Mouse (Mus musculus): ENCODE measurements around the gene Gm20916. TPM values are rescaled to one million over a fixed set of nuclear protein-coding genes. Genes with fewer than 3 reads are reported as not detected.
"Not testable (repeated sequence)": the region's sequence is repeated elsewhere in the genome, so short reads cannot be mapped to it uniquely, and the experiment has no call there.

Gene Gm20916
- polyA plus RNA-seq (2015; fragmentation: Nextera tagmentation; extraction: Ambion mirVana) = not detected in 2 replicates

- H3K27ac ChIP-seq; H3K4me1 ChIP-seq; H3K27me3 ChIP-seq; H3K4me2 ChIP-seq (replicated peaks); H3K9me3 ChIP-seq; ATAC-seq (ENCODE audit: low FRiP score, low read depth); H3K9ac ChIP-seq; H3K4me3 ChIP-seq; H3K36me3 ChIP-seq: not testable (repeated sequence)
- no CpG with 5 or more reads among the region's 6 CpGs for WGBS
Observed at GRCm38 (mm10) chrY:79319265-79319664, at the start of gene Gm20916. Gm20916 (plus strand) TSS chrY:79319565.

Other genes with a start within 250 kb of the Gm20916 start
- not detected in 2 replicates for gene Gm20917, start 168.4 kb upstream of the Gm20916 start, polyA plus RNA-seq (2015; fragmentation: Nextera tagmentation; extraction: Ambion mirVana)